Mouse (Mus musculus): ENCODE data around the gene Kcnmb3.

GRCm38 (mm10) chr3:32467321-32467720 lies 24.7 kb downstream of the Kcnmb3 start:
- TF ChIP-seq CTCF (conservative IDR thresholded peaks at IDR 0.05; ENCODE audit: low read length) (no peak), POU5F1 (IDR thresholded peaks at IDR 0.05; ENCODE audit: borderline replicate concordance, low read length) (no peak), NANOG (IDR thresholded peaks at IDR 0.05; ENCODE audit: borderline replicate concordance, low read length) (no peak)
